Mouse (Mus musculus): Measurements from ENCODE around the gene Prss44. TPM values are rescaled to one million over a fixed set of nuclear protein-coding genes. Genes with fewer than 3 reads are reported as not detected.

Gene Prss44
- polyA plus RNA-seq, 1 experiment from 2014 or later, result not detected

Other genes starting within 250 kb of the Prss44 start
- 16.4 and 17.2 TPM in 2 replicates for gene Nradd, start 189.5 kb upstream of the Prss44 start, polyA plus RNA-seq (2015; fragmentation: Nextera tagmentation; extraction: Ambion mirVana)
- 3.3 and 3.8 TPM in 2 replicates for gene Nbeal2, start 159.8 kb upstream of the Prss44 start, polyA plus RNA-seq (2015; fragmentation: Nextera tagmentation; extraction: Ambion mirVana)
- gene Ccdc12, start 157.5 kb upstream of the Prss44 start, polyA plus RNA-seq (2015; fragmentation: Nextera tagmentation; extraction: Ambion mirVana), result 139 and 147 TPM in 2 replicates
- gene Myl3, start 72.1 kb upstream of the Prss44 start, polyA plus RNA-seq (2015; fragmentation: Nextera tagmentation; extraction: Ambion mirVana), result 4,391 and 5,295 TPM in 2 replicates
- 21.0 and 26.3 TPM in 2 replicates for gene Pth1r, start 66.8 kb upstream of the Prss44 start, polyA plus RNA-seq (2015; fragmentation: Nextera tagmentation; extraction: Ambion mirVana)
- 0.15 TPM in 1 of 2 replicates, not detected in the other for gene Prss42, start 15.8 kb upstream of the Prss44 start, polyA plus RNA-seq (2015; fragmentation: Nextera tagmentation; extraction: Ambion mirVana)
- gene Prss43, start 12.7 kb downstream of the Prss44 start, polyA plus RNA-seq (2015; fragmentation: Nextera tagmentation; extraction: Ambion mirVana), result not detected in 2 replicates
- 0.26 TPM in 1 of 2 replicates, not detected in the other for gene Prss45, start 20.6 kb downstream of the Prss44 start, polyA plus RNA-seq (2015; fragmentation: Nextera tagmentation; extraction: Ambion mirVana)
- gene Prss46, start 30.5 kb downstream of the Prss44 start, polyA plus RNA-seq (2015; fragmentation: Nextera tagmentation; extraction: Ambion mirVana), result not detected in 2 replicates
- gene Prss50, start 44.0 kb downstream of the Prss44 start, polyA plus RNA-seq (2015; fragmentation: Nextera tagmentation; extraction: Ambion mirVana), result not detected in 2 replicates
- 3.1 and 4.4 TPM in 2 replicates for gene Als2cl, start 65.9 kb downstream of the Prss44 start, polyA plus RNA-seq (2015; fragmentation: Nextera tagmentation; extraction: Ambion mirVana)
- 1.2 and 1.7 TPM in 2 replicates for gene Tmie, start 66.1 kb downstream of the Prss44 start, polyA plus RNA-seq (2015; fragmentation: Nextera tagmentation; extraction: Ambion mirVana)
- gene Fam240a, start 102.9 kb downstream of the Prss44 start, polyA plus RNA-seq (2015; fragmentation: Nextera tagmentation; extraction: Ambion mirVana), result not detected in 2 replicates
- not detected in 2 replicates for gene Tdgf1, start 132.2 kb downstream of the Prss44 start, polyA plus RNA-seq (2015; fragmentation: Nextera tagmentation; extraction: Ambion mirVana)
- gene Lrrc2, start 137.6 kb downstream of the Prss44 start, polyA plus RNA-seq (2015; fragmentation: Nextera tagmentation; extraction: Ambion mirVana), result 8.1 and 8.6 TPM in 2 replicates
- gene Rtp3, start 176.6 kb downstream of the Prss44 start, polyA plus RNA-seq (2015; fragmentation: Nextera tagmentation; extraction: Ambion mirVana), result 0.13 and 0.29 TPM in 2 replicates
- gene Ltf, start 205.3 kb downstream of the Prss44 start, polyA plus RNA-seq (2015; fragmentation: Nextera tagmentation; extraction: Ambion mirVana), result 1.8 and 3.2 TPM in 2 replicates
- 5.0 and 5.9 TPM in 2 replicates for gene Ccrl2, start 243.5 kb downstream of the Prss44 start, polyA plus RNA-seq (2015; fragmentation: Nextera tagmentation; extraction: Ambion mirVana)

Data from heart, embryonic 16.5 days (tissue).